Mouse (Mus musculus) testis, postnatal 14 days (tissue): ENCODE measurements at regions not wholly inside any gene's neighbourhood (a gene's known extent, or its start where the extent isn't known, plus 50 kb on each side); places are given as distances from the start of the nearest gene placed in this dataset.

Experiments
- DNase-seq: peaks from one replicate; pipeline ENCODE4 v3.0.0; 2021; ENCODE audit warnings: low spot score

DNA sequence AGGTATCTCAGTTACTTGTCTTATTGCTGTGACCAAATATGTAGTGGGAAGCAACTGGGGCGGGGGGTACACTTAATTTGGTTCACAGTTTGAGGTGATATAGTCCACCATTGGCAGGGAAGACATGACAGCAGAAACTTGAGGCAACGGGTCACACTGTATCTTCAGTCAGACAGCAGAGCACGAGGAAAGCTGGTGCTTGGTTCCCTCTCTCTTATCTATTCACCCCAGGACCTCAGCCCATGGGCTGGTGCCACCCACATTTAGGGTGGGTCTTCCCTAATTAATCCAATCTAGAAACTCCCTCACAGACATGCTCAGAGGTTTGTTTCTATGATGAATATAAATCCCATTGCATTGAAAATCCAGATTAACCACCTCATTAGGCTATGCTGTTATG, 56.5 kb downstream of the Otud1 start:
- DNase-seq, result no peak

DNA sequence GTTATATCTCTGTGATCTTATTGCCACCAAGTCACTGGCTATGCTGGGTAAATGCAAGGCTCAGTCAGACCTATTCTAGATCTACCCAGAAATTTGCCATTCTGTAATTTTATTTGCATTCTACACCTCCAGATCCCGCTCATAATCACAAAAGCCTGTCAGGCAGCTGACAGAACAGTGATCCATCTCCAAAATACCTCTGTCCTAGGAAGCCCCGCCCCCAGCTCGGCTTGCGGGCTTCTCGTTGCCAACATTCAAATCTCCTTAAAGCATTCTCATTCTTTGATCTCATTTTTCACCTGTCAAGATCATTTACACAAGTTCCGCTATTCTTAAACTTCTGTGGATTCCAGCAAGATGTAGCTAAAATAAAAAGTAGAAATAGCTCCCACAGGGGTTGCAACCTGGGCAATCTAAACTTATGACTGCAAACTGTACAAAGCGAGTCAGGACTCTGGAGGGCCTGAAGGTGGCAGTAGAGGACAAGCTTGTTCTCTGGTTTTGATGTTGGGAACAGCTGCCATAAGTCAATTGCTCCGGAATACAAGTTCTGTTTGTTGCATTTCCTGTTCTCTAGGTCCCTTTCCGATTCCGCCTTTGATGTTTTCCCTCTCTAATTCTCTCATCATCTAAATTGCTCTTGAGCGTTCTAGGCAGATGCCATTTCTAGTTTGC, 58.1 kb downstream of the Otud1 start:
- DNase-seq, result peak; percentile 17

DNA sequence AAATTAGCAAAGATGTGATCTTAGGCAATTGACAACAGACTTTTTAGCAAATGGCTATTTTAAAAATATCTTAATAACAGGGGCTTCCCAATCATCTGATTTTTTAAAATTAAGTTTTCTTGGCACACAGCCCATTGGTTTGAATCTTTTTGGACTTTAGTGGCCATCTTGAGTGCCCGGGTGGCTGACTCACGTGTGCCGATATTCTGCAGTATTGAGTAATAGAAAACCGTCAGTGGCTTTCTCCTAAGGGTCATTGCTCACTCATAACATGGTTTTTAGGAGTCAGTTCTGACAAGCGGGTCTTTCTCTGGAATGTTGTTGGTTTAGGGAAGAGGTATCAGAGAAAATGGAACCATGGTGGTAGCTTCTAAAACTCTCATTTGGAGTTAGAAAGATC, 58.8 kb downstream of the Otud1 start:
- DNase-seq, result no peak

DNA sequence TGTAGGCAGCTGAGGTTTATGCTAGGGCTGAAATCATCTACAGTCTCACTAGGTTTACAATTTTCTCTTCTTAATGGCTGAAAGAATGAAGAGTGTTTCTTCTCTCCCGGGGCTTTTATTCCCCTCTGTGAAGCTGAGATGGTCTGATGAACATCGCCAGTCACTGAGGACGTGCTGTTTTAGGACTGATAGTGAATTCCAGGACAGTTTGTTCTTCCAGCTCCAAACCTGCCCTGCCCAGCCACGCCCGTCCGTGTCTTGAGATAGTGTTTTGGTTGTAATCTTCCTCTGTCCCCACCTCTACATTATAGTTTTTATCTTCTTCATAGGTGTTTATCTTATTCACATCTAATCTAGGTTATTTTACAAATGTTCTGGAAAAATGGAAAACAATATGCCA, 68.5 kb downstream of the Otud1 start:
- no peak for DNase-seq

DNA sequence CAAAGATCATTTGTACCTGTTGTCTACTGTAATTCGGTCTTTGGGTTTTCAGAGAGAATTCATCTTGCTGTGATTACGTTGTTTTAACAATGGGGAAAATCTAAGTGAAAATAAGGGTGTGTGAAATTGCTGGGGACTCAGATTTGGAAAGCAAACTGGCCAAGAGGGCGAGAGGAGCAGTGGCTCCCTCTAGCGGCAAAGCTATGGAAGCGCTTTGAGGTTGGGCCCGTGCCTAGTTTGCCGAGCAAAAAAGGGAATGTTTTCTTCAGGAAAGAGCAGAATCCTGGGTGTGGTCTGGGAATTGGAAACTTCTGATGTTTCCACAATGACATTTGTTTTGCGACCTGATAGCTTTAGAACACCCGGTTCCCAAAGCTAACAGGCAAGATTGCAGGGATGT, 69.4 kb downstream of the Otud1 start:
- no peak for DNase-seq

DNA sequence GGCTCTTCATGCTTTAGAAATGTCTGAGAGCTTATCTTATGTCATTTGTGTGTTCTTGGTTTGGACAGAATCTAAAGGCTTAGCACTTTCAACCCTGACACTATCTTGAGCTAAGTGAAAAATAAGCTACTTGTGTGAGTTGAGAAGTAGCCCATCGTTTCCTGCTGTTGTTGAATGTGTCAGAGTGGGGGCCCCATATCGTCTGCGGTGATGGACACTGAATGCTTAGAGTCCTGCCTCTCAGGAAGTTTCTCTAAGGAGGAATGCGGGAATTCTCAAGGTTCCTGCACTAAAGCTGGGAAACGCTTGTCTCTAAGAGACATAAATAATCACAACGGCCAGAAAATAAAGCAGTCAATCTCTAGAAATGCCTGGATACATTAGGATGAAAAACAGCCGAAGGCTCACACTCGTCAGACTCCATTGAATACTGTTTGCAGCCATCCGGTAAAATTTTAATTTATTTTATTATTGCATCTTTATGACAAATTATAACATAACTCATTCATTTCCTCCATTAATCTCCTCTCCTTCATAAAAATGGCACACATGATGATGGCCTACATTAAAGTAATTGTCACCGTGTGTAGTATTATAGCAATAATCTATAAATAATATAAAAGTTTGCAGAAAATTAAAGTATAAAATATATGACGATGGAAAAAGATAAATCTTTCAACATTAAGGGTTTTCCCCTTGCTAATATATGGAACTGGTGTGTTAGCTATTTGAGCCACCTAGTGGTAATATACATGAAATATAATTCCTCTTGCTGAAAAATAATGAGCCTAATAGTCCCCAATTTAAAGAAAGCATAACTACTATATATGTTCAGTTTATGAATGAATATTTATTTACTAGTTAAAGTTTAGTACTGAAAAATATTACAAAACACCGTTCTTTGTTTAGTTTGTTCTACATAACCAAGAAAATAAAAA, 75.6 kb downstream of the Otud1 start:
- no peak for DNase-seq

DNA sequence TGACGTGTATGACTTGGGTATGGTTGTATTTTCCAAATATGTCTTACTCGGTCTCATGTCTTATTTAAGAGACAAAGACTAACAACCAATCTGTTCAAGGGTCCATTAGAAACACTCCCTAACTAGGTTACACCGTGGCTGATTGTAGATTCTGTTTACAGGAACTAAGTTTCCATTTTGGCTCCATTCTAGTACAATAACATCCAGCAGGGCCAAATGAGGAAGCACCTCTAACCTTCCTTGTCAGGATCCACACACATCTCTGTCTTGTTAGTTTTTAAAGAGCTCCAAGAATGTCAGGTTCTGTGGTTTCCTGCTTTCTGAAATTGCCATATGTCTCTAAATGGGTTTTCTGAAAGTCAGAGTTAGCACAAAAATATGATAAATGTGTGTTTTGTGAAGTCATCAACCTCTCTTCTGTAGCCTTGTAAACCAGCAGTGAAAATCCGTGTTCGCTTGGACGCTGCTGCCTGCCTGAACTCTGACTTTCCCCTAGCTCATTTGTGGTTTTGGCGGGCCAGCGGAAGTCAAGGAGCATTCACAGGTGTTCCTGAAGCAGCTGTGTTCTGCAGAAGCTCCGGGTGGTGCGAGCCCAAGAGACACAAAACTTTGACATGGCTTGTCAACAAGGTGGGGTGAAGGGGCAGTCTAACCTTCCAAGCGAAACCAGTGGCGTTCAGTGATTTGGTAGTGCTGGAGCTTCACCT, 76.8 kb downstream of the Otud1 start:
- peak; percentile 7 for DNase-seq

DNA sequence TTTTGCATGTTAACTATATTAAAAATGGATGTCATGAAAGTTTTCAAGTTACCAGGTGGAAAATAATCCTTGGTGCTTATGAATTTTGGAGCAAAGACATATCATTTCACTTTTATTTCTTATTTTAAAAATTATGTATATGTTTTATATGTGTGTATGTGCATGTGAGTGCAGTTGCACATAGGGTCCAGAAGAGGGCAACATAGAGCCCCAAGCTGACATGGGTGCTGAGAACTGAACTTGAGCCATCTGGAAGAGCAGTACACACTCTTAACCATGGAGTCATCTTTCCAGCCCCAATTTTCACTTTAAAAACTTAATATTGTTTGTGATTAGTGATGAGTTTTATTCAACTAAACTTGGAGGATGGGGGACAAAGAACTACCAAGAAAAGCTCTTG, 84.0 kb downstream of the Otud1 start:
- DNase-seq, result no peak

DNA sequence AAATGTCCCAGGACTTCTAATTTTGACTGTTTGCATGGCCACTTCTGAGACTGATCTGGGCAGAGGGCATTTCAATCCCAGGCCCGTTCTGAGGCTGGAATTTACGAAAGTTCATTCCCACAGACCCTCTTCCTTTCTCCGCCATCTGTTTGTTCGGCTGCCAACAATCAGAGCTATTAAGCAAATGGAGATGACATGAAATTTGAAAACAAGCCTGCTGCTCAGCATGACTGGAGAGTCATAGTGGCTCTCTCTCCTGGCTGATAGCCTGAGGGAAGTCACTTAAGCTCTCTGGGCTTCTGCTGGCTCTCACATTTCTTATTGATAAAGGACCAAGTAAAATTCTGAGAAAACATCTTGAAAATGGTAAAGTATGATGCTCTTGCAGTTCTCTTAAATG, 85.9 kb downstream of the Otud1 start:
- no peak for DNase-seq

DNA sequence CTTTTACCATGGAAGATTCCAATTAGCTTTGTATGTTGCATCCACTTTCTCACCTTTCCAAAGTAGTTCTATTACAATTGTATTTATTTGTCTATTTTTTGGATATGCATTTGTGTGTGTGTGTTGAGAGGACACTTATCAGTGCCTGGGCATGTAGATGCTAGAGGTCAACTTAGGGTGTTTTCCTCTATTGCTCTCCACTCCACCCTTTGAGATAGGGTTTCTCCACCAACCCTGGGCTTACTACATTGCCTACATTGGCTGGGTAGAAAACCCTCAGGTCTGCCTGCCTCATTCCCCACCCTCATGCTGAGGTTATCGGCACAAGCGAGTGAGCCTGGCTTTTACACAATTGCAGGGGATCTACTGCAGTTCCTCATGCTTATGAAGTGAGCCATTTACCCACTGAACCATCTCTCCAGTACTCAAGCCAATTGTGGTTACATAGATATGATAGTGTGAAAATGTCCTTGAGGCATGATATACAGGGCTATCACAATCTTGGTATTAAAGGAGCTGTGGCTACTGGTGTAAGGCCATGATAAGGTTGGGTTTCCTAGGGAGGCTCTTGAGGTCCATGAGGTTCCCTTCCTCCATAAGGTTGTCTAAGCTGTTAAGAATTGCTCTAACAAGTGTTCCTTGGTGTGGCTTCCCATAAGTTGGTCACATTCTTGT, 87.6 kb downstream of the Otud1 start:
- DNase-seq, result no peak

DNA sequence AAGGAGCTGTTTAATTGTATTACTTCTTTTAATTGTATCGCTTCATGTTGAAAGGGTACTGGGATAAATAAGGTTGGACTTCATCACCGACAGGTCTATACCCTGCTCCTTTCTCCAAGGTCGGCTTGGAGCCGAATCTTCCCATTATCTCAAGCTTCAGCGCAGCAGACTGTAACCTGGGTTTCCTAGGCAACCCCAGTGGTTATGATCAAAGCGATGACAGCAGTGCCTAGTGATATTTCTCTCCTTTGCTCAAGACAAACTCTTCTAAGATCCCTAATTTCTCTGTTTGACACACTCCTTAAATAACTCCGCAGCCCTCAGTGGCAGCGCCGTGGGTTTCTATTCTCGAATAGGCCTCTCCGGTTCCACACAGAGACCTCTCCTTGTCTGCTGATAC, 95.2 kb downstream of the Otud1 start:
- DNase-seq, result no peak

DNA sequence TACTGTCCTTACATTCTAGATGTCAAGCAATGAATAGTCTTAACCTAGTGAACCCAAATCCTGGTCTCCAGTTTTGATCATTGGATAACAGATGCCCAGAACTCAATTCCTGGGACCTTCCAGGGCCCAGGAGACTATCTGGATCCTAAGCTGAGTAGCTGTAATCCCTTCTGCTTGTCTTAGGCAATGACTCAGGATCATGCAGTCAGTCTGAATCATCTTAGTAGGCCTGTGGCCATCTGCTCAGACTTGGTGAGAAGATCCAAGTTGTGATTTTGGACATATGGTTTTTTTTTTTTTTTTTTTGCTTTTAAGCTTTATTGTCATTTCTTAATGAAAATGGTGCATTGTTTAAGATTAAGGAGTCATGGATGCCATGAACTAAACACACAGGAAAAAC, 95.9 kb downstream of the Otud1 start:
- no peak for DNase-seq

DNA sequence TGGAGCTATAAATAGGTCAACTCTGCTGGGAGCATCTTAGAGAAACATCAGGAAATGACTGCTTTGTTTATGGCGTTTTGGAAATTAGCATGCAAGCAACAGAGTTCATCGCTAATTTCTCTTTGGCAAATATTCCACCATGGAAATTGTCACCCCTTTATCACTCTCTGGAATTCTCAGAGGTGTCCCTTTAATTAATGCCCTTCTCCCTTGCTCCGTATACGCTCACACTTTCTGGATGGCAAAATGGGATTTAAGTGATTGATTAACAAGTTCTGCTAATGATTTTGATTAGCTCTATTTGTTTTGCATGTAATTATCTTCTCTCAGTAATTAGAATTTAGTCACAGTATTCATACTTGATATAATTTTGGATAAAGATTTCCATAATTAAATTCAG, 100.4 kb downstream of the Otud1 start:
- no peak for DNase-seq

DNA sequence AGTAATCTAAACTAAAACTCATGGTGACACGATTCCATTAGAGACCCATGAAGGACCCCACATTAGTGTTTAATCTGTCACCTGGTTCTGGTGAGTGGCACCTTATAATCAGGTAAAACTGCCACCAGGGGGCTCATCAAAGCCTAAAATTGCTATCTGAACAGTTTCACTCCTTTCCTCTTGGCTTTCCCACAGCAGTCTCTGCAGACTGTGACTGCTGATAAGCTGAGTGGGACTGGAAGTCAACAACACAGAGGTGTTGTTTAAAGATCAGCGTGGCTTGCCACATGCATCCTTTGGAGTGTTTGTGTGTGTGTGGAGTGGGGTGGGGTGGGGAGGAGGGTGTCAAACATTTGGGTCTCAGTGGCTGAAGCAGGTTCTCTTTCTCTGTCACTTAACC, 101.6 kb downstream of the Otud1 start:
- DNase-seq, result no peak

DNA sequence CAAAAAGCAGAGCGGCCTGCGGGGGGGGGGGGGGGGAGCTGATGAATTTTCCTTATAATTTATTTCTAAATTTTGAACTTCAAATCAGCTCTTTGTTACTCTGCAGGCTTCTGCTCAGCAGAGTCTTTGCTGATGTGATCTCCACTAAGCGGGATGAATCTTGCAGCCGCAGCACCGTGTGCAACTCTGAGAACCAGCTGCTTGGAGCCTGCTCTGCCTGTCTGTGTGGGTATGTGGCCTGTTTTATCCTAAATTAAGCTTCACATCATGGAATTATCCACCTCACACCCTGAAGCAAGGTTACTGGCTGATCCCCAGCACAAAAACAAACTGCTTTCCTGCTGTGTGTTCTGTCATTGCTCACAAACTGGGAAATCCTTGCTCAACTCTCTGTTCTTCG, 102.0 kb downstream of the Otud1 start:
- DNase-seq, result no peak

DNA sequence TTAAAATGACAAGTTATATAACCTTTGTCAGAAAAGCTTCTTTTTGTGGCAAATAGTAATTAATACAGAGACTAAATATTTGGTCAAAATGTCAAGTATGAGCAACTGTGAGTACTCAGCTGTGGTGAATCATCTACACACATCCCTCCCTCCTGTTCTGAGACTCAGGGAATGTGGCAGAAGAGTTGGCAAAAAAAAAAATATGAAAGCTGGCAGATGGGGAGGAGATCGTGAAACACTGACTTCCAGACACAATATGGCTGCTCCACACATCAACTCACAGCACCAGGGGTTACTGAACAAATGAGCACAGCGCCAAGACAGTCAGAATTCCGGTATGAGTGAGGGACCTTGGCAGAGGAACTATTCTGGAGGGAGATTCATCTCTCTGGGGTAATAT, 105.4 kb downstream of the Otud1 start:
- DNase-seq, result no peak

DNA sequence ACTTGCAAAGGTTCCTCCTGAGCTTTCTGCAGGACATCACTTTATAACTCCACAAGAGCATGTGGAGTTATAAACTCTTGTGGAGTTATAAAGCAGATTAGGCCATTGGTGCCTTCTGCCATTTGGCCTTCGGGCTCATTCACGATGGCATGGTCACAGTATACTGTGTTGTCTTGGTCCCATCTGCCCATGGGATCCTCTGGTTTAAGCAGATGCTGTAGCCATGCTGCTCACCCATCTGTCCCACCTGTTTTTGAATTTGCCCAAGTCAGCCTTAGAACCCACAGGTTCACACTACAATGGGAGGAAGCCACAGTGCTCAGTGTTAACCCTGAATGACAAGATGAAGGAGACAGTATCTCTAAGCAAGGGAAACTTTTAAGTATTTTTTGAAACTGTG, 124.7 kb upstream of the Etl4 start:
- DNase-seq, result no peak

DNA sequence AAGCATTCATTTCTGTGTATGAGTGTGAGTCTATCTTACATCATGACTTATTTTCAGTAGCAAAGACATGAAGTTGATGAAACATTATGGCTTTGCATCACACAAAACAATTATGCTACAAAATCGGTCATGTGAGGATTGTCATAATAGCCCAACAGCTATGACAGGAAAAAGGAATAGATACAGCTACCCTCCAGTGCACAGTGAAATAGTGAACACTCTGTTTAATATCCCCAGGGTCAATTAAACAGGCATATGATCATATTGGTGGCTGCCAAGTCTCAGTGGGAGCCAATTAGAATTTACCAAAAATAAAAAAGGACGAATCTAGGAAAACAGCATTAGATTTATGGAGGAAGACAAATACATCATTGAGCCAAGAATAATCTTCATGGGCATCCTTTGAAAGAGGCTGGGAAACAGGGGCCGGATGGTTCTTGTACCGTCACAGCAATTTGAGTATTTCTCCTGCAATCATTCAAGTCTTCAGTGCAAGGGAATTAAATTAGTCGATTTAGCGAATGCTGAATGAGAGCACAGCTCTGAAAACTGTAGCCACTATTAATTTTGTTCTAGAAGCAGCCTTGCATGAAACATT, 123.8 kb upstream of the Etl4 start:
- no peak for DNase-seq

DNA sequence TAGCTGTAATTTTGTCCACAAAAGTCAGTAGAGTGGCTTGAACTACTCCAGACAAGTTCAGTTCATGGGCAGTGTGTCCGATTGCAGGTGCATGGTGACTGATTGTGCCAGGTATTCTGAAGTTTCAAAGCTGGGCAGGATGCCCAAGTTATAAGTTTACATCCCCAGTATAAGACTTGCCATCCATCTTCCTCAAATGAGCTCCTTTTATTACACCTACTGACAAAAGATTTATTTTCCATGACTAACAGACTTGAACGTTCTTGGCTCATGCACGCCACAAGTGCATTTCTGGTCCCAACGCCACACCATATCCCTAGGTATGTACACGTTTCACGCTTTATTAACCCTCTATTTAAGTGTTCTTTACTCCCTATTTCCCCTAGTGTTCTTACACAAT, 117.4 kb upstream of the Etl4 start:
- DNase-seq, result no peak

DNA sequence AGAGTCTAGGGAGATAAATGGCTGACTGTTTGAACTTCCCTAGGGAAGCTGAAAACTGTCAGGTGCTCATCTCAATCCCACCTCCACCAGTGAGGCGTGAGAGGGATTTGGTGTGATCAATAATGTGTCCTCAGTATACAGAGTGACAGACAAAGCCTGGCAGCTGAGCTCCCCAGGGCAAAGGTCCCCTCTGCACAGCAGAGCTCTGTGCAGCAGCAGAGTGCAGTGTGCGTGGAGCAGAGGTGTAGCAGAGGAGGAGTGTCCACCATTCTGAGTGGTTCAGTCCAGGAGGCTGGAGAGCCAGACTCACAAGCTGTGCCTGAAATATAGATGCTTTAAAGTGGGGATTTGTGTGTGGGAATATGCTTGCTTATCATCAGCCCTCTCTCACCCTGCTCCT, 112.8 kb upstream of the Etl4 start:
- no peak for DNase-seq
